Mouse (Mus musculus): ENCODE results near the gene Vbp1. TPM values are rescaled to one million over a fixed set of nuclear protein-coding genes. Genes with fewer than 3 reads are reported as not detected.
A peak's percentile ranks its signal among the peaks of the same experiment; 100 is the strongest.

The Vbp1 gene
- total RNA-seq (2021): 10 to 100 TPM; 44.7 to 48.8 TPM
- long read RNA-seq, experiment 1, transcript Vbp1-201 (6 exons, 1,595 nt): major isoform, 98 of 115 reads
- long read RNA-seq, experiment 1, partial matches to known transcripts: 1 of 115 reads
- long read RNA-seq, experiment 1, other reads (novel, unspliced or antisense): 16 of 115 reads
- long read RNA-seq, experiment 2, transcript Vbp1-201 (6 exons, 1,595 nt): major isoform, 36 of 40 reads
- long read RNA-seq, experiment 2, partial matches to known transcripts: 1 of 40 reads
- long read RNA-seq, experiment 2, other reads (novel, unspliced or antisense): 2 of 40 reads

DNA sequence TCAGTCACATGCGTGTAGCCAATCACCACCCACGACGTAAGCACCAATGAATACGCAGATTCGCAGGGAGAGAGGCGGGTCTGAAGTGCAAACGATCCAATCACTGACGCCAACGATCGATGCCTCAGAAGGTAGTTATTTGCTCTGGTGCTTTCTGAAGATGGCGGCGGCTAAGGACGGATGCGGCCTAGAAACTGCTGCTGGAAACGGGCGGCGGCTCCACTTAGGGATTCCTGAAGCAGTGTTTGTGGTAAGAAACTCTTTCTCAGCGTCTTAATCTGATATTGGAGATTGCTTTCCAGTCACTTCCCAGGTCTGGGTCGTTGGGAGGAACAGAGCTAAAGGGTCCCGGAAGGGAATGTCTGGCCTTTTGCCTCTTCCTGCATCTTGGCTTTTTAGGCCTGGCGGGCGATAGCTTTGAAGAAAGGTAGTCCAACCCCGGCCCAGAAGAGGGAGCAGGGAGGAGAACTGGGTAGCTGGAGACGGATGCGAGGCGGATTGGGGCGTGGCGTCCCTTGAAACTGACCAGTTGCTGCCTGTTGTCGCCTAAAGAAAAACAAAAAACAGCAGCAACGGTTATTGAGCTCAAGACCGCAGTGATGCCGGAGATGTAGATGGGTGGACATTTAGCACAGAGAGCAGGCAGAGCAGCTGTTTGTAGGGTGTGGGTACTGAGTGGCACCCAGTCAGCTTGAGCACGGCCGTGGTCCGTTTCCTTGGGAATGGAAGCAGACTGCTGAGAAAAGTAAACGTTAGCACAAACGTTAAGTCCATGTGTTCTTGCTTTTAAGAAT lies at the start of gene Vbp1:
Gene Vbp1 (plus strand): TSS at position 121 of the 794 bp plus-strand sequence.
- peak; percentile 84 for DNase-seq

DNA sequence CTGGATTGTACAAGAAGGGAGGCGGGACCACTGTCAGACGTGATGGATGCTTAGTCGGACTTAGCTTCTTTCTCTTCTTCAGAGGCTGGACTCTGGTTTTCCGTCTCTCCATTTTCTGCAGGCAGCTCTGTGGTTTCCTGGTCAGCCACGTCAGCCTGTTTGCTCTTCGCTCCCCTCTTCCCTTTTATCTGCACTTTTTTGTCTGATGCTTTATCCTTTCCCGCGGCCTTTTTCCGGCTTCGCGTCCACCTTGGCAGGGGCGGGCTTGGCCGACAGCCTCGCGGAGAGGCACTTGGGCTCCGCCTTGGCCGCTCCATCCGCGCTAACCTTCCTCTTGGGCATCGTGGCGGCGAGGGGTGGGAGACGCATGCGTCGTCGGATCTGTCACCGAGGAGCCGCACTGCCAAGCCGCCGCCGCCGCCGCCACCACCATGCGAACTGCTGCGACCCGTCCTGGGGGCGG lies 38.9 kb upstream of the Vbp1 start:
- peak; percentile 76 to 77 for DNase-seq

DNA sequence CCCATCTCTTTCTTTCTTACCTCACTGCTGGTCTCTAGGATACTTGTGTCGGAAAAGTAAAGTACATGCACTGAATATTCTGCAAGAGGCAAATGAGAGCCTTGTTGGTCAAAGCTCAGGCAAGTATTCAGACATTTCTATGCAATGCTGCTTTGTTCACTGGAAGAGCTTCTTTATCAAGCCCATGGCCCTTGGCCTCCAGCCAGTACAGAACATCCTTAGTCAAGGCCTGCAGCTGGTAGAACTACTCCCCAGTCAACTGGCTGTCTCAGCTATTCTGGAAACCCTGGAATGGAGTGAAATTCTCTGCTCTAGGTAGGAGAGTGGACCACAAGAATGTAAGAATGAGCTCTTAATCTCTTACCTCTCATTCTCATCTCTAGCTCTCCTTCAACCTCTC lies 24.2 kb upstream of the Vbp1 start:
- DNase-seq: peak in 1 of 2 experiments; percentile 5

DNA sequence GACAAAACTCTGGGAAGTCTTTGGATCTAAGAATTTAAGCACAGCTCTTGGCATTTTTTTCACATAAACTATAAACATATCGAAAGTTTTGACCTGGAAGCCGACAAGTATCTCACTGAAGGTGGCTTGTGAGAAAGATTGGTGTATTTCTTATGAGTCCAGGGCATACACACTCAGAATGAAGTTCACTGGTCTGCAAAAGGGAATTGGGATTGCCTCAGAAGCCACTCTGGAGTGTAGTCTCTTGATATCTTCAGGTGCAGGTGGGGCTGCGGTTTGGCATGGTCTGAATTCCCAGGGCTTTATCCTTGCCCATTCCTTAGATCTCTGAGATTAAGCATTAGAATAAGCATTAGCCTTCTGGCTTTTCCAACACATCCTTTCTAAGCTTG lies 316 bp upstream of the Vbp1 start:
- no peak for DNase-seq

DNA sequence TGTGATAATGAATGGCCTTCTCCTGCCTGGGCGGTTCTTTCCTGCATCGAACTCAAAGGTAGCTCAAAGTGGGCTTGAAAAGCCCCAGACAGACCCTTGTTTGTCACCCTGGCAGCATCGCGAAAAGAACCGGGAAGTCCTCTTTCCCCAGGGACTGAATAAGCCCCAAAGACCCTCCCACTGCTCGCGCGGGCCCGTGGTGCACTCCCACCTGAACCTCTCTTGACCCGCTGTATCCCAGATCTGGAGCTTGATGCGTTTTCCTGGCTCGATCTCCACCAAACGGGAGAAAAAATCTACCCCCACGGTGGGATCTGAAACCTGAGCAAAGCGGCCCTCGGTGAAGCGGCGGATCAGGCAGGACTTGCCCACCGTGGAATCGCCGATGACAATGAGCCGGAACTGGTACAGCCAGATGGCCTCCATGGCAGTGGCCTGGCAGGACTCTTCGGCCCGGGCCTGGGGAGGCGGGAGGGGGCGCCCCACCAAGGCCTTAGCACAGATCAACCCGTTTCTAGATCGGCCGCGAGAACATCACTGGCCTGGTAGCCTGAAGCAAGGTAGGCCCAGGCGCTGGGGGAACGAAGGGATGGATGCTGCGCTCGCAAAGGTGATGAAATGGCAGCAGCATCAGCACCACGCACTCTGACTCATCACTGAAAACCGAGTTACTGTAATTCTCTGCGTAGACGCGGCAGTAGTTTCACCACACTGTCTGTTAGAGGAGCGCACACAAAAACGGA lies 63.7 kb downstream of the Vbp1 start, which contains the start of gene Rab39b:
Gene Rab39b (minus strand): TSS at position 650 of the 743 bp plus-strand sequence.
- DNase-seq: peak; percentile 4 to 12

DNA sequence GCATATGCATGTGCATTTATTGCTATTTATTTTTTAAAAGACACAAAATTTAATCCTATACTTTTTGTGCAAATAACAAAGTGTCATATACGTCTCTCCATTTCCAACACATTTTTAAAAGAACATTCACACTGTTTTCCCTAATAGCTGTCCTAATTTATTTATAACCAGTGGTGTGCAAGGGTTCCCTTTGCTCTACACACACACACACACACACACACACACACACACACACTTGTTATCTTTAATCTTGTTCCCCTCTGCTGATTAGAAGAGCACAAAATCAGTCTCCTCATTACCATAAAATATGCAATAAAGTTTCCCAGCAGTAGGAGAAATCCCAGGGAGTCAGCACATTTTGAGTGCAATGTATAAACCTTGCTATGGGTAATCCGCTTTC lies 64.4 kb downstream of the Vbp1 start:
- no peak for DNase-seq

Other genes starting within 250 kb of the Vbp1 start
- gene Fundc2, start 131.9 kb upstream of the Vbp1 start, total RNA-seq (2021): 10 to 100 TPM; 90.5 to 98.6 TPM
- gene F8, start 131.7 kb upstream of the Vbp1 start, total RNA-seq (2021): 10 to 100 TPM in 1 of 2 experiments, 1 to 10 TPM in 1; 8.2 to 10.4 TPM
- 10 to 100 TPM; 10.3 to 10.7 TPM for gene Cmc4, start 97.7 kb upstream of the Vbp1 start, total RNA-seq (2021)
- 1 to 10 TPM; 8.7 to 9.2 TPM for gene Mtcp1, start 97.7 kb upstream of the Vbp1 start, total RNA-seq (2021)
- 10 to 100 TPM; 29.9 to 34.3 TPM for gene Brcc3, start 97.7 kb upstream of the Vbp1 start, total RNA-seq (2021)
- 1 to 10 TPM; 1.0 to 1.7 TPM for gene Rab39b, start 63.9 kb downstream of the Vbp1 start, total RNA-seq (2021)